Mouse (Mus musculus) stomach, embryonic 16.5 days (tissue): ENCODE data around the gene Upb1. TPM values are rescaled to one million over a fixed set of nuclear protein-coding genes. Genes with fewer than 3 reads are reported as not detected.
"Not testable (repeated sequence)": the region's sequence is repeated elsewhere in the genome, so short reads cannot be mapped to it uniquely, and the experiment has no call there.

Experiments
- ATAC-seq: fragments of 200-750 bp; cut with Nextera tagmentation; 2 replicates; pipeline ENCODE4 v1.8.0; 2017; ENCODE audit warnings: moderate number of reproducible peaks, moderate TSS enrichment; ENCODE audit not compliant: insufficient read depth, low FRiP score
- H3K27ac ChIP-seq: fragments of 300-500 bp; sonication (generic); 2 replicates; pipeline ENCODE4 v1.5.1; 2014; ENCODE audit warnings: low read length
- H3K27me3 ChIP-seq: fragments of 300-500 bp; sonication (generic); 2 replicates; pipeline ENCODE4 v1.6.1; 2014; ENCODE audit warnings: low read length, control low read depth, mixed read lengths; ENCODE audit not compliant: control insufficient read depth, insufficient read depth
- H3K36me3 ChIP-seq: fragments of 300-500 bp; sonication (generic); 2 replicates; pipeline ENCODE4 v1.6.1; 2014; ENCODE audit warnings: low read length; ENCODE audit not compliant: control insufficient read depth, insufficient read depth
- H3K4me1 ChIP-seq: fragments of 300-500 bp; sonication (generic); 2 replicates; pipeline ENCODE4 v1.6.1; 2014; ENCODE audit warnings: low read length, control low read depth, mixed read lengths; ENCODE audit not compliant: control insufficient read depth, insufficient read depth
- H3K4me2 ChIP-seq: fragments of 300-500 bp; sonication (generic); 2 replicates; pipeline ENCODE4 v1.6.1; 2014; ENCODE audit warnings: low read depth, low read length, mixed read lengths
- H3K4me3 ChIP-seq: fragments of 300-500 bp; sonication (generic); replicated peaks from 2 replicates; pipeline ENCODE4 v1.5.1; 2014; ENCODE audit warnings: mild to moderate bottlenecking, low read length
- H3K9ac ChIP-seq: fragments of 300-500 bp; sonication (generic); 2 replicates; pipeline ENCODE4 v1.6.1; 2014; ENCODE audit warnings: low read length
- H3K9me3 ChIP-seq: fragments of 300-500 bp; sonication (generic); replicated peaks from 2 replicates; pipeline ENCODE4 v1.6.1; 2016; ENCODE audit warnings: low read length, control low read depth; ENCODE audit not compliant: control insufficient read depth
- WGBS: fragments of 180-500 bp; shearing (Covaris S2); extraction: QIAGEN DNeasy Blood & Tissue Kit; methylation state at CpG from one replicate; pipeline ENCODE4 v1.1.7; 2014; 5-methylcytosine and 5-hydroxymethylcytosine counted together
- polyA plus RNA-seq: library from polyadenylated mRNA; unstranded; fragments of >200 nt; fragmentation: Nextera tagmentation; extraction: Ambion mirVana; gene quantifications from 2 replicates; pipeline ENCODE4 v1.2.1, GENCODE M21; 2015

Upb1 gene
- polyA plus RNA-seq, 1 experiment from 2014 or later, result 4.3 TPM

DNA sequence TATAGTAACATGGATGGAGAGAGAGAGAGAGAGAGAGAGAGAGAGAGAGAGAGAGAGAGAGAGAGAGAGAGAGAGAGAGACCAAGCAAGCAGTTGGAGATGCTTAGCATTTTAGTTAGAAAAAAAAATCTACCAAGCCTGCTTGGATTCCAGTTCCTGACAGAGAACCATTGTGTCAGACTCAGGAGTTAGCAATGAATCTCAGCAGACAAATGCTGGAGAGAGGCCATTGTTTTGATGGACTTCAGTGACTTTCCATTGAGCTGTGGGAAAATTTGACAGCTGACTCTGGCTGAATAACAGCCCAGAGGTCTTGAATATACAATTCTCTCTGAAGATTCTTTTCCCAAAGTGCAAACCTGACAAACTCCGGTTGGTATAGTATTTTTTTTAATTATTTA is 56.9 kb downstream of the Upb1 start:
- no peak overlapping the region for H3K27ac ChIP-seq
- 57% methylated on average over 1 of the region's 1 CpGs for WGBS
- H3K27me3 ChIP-seq, result no peaks in the 10 kb centered on the region
- H3K36me3 ChIP-seq, result no peaks in the 10 kb centered on the region
- no peak overlapping the region for H3K4me2 ChIP-seq
- no peak for ATAC-seq
- no peaks in the 10 kb centered on the region for H3K9me3 ChIP-seq
- H3K4me1 ChIP-seq, result no peaks in the 10 kb centered on the region
- H3K4me3 ChIP-seq, result no peak overlapping the region
- H3K9ac ChIP-seq, result no peak overlapping the region

DNA sequence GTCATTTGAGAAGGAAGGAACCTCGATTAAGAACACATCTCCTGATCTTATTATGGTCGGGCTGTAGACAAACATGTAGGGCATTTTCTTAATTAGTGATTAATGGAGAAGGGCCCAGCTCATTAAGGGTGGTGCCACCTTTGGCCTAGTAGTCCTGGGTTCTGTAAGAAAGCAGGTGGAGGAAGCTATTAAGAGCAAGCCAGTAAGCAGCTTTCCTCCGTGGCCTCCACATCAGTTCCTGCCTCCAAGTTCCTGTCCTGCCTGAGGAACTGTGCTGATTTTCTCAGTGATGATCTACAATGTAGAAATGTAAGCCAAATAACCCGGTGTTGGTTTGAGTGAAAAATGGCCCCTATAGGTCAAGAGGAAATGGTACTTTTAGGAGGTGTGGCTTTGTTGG is 57.4 kb downstream of the Upb1 start:
- Histone ChIP-seq H3K9me3 (no peaks in the 10 kb centered on the region), H3K4me1 (no peaks in the 10 kb centered on the region), H3K4me2 (no peak overlapping the region), H3K36me3 (no peaks in the 10 kb centered on the region), H3K4me3 (no peak overlapping the region), H3K27ac (no peak overlapping the region), H3K27me3 (no peaks in the 10 kb centered on the region), H3K9ac (no peak overlapping the region)
- no peak for ATAC-seq
- WGBS, result 77% methylated on average over 4 of the region's 4 CpGs

- Histone ChIP-seq H3K27ac (no peak overlapping the region), H3K4me1 (no peaks in the 10 kb centered on the region), H3K27me3 (no peaks in the 10 kb centered on the region), H3K36me3 (no peaks in the 10 kb centered on the region), H3K9ac (no peak overlapping the region), H3K4me2 (no peak overlapping the region), H3K4me3 (no peak overlapping the region), H3K9me3 (no peaks in the 10 kb centered on the region)
- WGBS, result 84% methylated on average over 3 of the region's 3 CpGs
- no peak for ATAC-seq
These were observed 61.8 kb downstream of the Upb1 start for GRCm38 (mm10) chr10:75462728-75463127.

- no peaks in the 10 kb centered on the region for H3K36me3 ChIP-seq
- no peaks in the 10 kb centered on the region for H3K9me3 ChIP-seq
- no peak overlapping the region for H3K4me3 ChIP-seq
- no peaks in the 10 kb centered on the region for H3K4me1 ChIP-seq
- H3K27me3 ChIP-seq, result no peaks in the 10 kb centered on the region
- no peak overlapping the region for H3K4me2 ChIP-seq
- no peak overlapping the region for H3K9ac ChIP-seq
- H3K27ac ChIP-seq, result peak overlapping the region; percentile 26
- 43% methylated on average over 6 of the region's 6 CpGs for WGBS
- peak; percentile 53; the same call in 1 of the 2 replicates for ATAC-seq
These were observed 65.1 kb downstream of the Upb1 start for GRCm38 (mm10) chr10:75465781-75466550.

- 0 out of 2 replicates have a peak, but pooled peaks cover 3% of the 10 kb centered on the region for H3K4me1 ChIP-seq
- H3K27ac ChIP-seq, result no peak overlapping the region
- no peaks in the 10 kb centered on the region for H3K9me3 ChIP-seq
- no peak overlapping the region for H3K9ac ChIP-seq
- H3K36me3 ChIP-seq, result no peaks in the 10 kb centered on the region
- no peaks in the 10 kb centered on the region for H3K27me3 ChIP-seq
- H3K4me3 ChIP-seq, result no peak overlapping the region
- no peak for ATAC-seq
- WGBS, result 66% methylated on average over 8 of the region's 8 CpGs
- no peak overlapping the region for H3K4me2 ChIP-seq
These were observed 72.5 kb downstream of the Upb1 start for GRCm38 (mm10) chr10:75473411-75473810.

DNA sequence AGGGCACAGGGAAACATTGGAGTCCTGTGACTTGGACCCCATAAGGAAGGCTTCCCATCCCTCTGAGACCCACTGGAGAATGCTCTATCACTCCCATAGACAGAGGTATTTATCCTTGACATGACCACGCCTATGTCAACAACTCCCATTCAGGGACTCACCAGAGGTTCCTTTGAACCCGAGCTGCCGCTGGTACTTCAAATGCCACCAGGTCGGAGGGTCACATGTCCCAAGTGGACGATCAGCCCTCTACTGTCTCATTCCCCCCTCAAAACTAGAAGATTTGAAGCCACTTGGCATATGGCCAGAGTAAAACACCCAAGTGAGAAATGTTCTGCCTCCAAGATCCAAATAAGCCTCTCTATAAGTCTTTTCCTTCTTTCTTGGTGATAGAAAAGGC is 73.7 kb downstream of the Upb1 start:
- Histone ChIP-seq H3K27ac (no peak overlapping the region), H3K27me3 (no peaks in the 10 kb centered on the region)
- no peak for ATAC-seq

GRCm38 (mm10) chr10:75475139-75475850 is 74.4 kb downstream of the Upb1 start:
- WGBS, result 25% methylated on average over 4 of the region's 6 CpGs
- H3K27ac ChIP-seq, H3K9ac ChIP-seq, H3K9me3 ChIP-seq, H3K27me3 ChIP-seq, H3K36me3 ChIP-seq, H3K4me2 ChIP-seq, H3K4me1 ChIP-seq, ATAC-seq, H3K4me3 ChIP-seq: not testable (repeated sequence)

More for the DNA sequence above, 73.7 kb downstream of the Upb1 start:
- no peak overlapping the region for H3K4me3 ChIP-seq
- no peaks in the 10 kb centered on the region for H3K9me3 ChIP-seq
- H3K36me3 ChIP-seq, result no peaks in the 10 kb centered on the region
- 24% methylated on average over 5 of the region's 5 CpGs for WGBS
- 0 out of 2 replicates have a peak, but pooled peaks cover 3% of the 10 kb centered on the region for H3K4me1 ChIP-seq
- H3K4me2 ChIP-seq, result no peak overlapping the region
- no peak overlapping the region for H3K9ac ChIP-seq

DNA sequence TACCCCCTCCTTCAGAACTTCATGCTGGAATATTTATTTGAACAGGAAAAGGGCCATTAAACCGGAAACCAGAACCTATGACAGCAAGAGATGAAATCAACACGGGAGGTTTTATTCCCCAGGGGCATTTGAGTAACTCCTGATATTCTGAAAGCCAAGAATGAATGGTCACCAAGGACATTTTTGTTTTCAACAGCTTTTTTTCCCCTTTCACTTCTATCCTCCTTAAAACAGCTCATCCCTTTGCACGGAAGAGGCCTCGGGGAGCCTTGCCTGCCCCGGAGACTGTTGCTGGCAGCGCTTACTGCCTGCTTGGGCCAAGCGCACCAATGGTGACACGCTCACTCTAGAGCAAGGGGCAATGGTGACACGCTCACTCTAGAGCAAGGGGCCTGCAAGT is 76.1 kb downstream of the Upb1 start:
- Histone ChIP-seq H3K4me2 (no peak overlapping the region), H3K27me3 (no peaks in the 10 kb centered on the region), H3K9ac (no peak overlapping the region), H3K9me3 (no peaks in the 10 kb centered on the region), H3K27ac (no peak overlapping the region), H3K4me3 (no peak overlapping the region), H3K4me1 (0 out of 2 replicates have a peak, but pooled peaks cover 3% of the 10 kb centered on the region), H3K36me3 (no peaks in the 10 kb centered on the region)
- whole genome bisulfite sequencing, result 68% methylated on average over 9 of the region's 9 CpGs
- ATAC-seq, result no peak

DNA sequence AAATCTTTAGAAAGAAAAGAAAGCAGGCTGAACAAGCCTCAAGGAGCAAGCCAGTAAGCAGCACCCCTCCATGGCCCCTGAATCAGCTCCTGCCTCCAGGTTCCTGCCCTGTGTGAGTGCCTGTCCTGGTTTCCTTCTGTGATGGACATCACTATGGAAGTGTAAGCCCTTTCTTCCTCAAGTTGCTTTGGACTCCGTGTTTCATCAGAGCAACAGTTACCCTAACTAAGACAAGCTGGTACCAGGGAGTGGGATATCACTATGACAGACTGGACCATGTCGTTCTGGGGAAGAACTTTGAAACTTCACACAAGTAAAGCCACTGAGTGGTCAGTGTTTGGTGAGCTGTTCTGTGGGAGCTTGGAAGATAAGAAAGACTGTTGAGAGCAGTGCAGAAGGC is 79.0 kb downstream of the Upb1 start:
- 77% methylated on average over 2 of the region's 2 CpGs for WGBS

More for the DNA sequence above, 79.0 kb downstream of the Upb1 start:
- Histone ChIP-seq H3K4me3 (no peak overlapping the region), H3K9ac (no peak overlapping the region), H3K4me1 (no peaks in the 10 kb centered on the region), H3K9me3 (no peaks in the 10 kb centered on the region), H3K4me2 (no peak overlapping the region), H3K27me3 (no peaks in the 10 kb centered on the region), H3K27ac (no peak overlapping the region), H3K36me3 (no peaks in the 10 kb centered on the region)
- no peak for ATAC-seq
